8 mouse cellular contexts compared by ENCODE assay signal in genomic region chr17:50508055-50508774, GRCm38 (mm10). TPM values are rescaled to one million over a fixed set of nuclear protein-coding genes. Genes with fewer than 3 reads are reported as not detected.
DNase-seq lines count a peak whose midpoint lies in the region; ATAC-seq and TF ChIP-seq lines count a peak whose summit lies in the region.

No protein-coding gene starts in this region.

- H3K9ac ChIP-seq in heart, adult 2 months (ENCODE audit: low read depth, low read length): peak overlapping the region; percentile 91
- H3K9ac ChIP-seq in midbrain, embryonic 12.5 days (replicated peaks): peak overlapping the region; percentile 92

- TF ChIP-seq POLR2A in heart, adult 2 months (IDR thresholded peaks at IDR 0.05; ENCODE audit: insufficient read depth, low read depth, low read length): no peak

- peak overlapping the region; percentile 78 for H3K27ac ChIP-seq in heart, adult 2 months
- peak overlapping the region; percentile 96 for H3K27ac ChIP-seq in hindbrain, embryonic 10.5 days
- peak overlapping the region; percentile 91; the same call in 1 of the 2 replicates for H3K27ac ChIP-seq in midbrain, embryonic 12.5 days (replicated peaks)

- TF ChIP-seq EP300 in heart, adult 2 months (IDR thresholded peaks at IDR 0.05; ENCODE audit: insufficient read depth, low read depth, low read length): no peak

- TF ChIP-seq CTCF in heart, adult 2 months (IDR thresholded peaks at IDR 0.05): no peak
- no peak for TF ChIP-seq CTCF in C2C12 (IDR thresholded peaks at IDR 0.05; ENCODE audit: control insufficient read depth, insufficient read depth, insufficient read length)

- peaks cover 5% of the 10 kb centered on the region for H3K4me1 ChIP-seq in heart, adult 2 months (ENCODE audit: control insufficient read depth, insufficient read depth, low read length)
- peaks cover 26% of the 10 kb centered on the region for H3K4me1 ChIP-seq in hindbrain, embryonic 10.5 days (replicated peaks)
- peaks cover 13% of the 10 kb centered on the region for H3K4me1 ChIP-seq in midbrain, embryonic 12.5 days

- ATAC-seq in midbrain, embryonic 12.5 days (ENCODE audit: low FRiP score, low read depth): no peak

- 40% methylated on average over 18 of the region's 18 CpGs for WGBS in heart, adult 2 months
- WGBS in hindbrain, embryonic 10.5 days: 12% methylated on average over 18 of the region's 18 CpGs
- WGBS in midbrain, embryonic 12.5 days: 15% methylated on average over 18 of the region's 18 CpGs

- H3K79me2 ChIP-seq in heart, adult 2 months (replicated peaks; ENCODE audit: control insufficient read depth, insufficient read depth, low read length): no peaks in the 10 kb centered on the region
- peaks cover 6% of the 10 kb centered on the region for H3K79me2 ChIP-seq in C2C12 (ENCODE audit: control insufficient read depth, insufficient read depth)

- H3K79me3 ChIP-seq in C2C12 (ENCODE audit: low read depth): no peaks in the 10 kb centered on the region

- DNase-seq in heart, adult 2 months: no peak
- DNase-seq in heart, adult 8-10 months (ENCODE audit: low spot score): no peak
- peak; percentile 75 for DNase-seq in cerebellum, adult 9-10 months
- no peak for DNase-seq in hindbrain, embryonic 10.5 days (ENCODE audit: low spot score)
- DNase-seq in frontal cortex, adult 2 months (ENCODE audit: extremely low spot score in 1 of 2, low spot score in 1 of 2): no peak
- DNase-seq in layer of hippocampus, adult 9-10 months (ENCODE audit: low spot score): no peak

- peak overlapping the region; percentile 63 for H3ac ChIP-seq in C2C12 (ENCODE audit: control insufficient read depth, insufficient read length, low read depth)

- H3K9me3 ChIP-seq in hindbrain, embryonic 10.5 days: no peaks in the 10 kb centered on the region
- no peaks in the 10 kb centered on the region for H3K9me3 ChIP-seq in midbrain, embryonic 12.5 days

- no peaks in the 10 kb centered on the region for H3K36me3 ChIP-seq in heart, adult 2 months (ENCODE audit: control insufficient read depth, insufficient read depth, low read length)
- H3K36me3 ChIP-seq in C2C12 (ENCODE audit: control insufficient read depth, insufficient read depth): no peaks in the 10 kb centered on the region
- H3K36me3 ChIP-seq in hindbrain, embryonic 10.5 days: no peaks in the 10 kb centered on the region
- no peaks in the 10 kb centered on the region for H3K36me3 ChIP-seq in midbrain, embryonic 12.5 days

- no peaks in the 10 kb centered on the region for H3K27me3 ChIP-seq in heart, adult 2 months (ENCODE audit: control insufficient read depth, insufficient read depth, low read length)
- H3K27me3 ChIP-seq in C2C12 (ENCODE audit: control insufficient read depth, insufficient read depth, insufficient read length): no peaks in the 10 kb centered on the region
- peaks cover 15% of the 10 kb centered on the region for H3K27me3 ChIP-seq in hindbrain, embryonic 10.5 days (ENCODE audit: insufficient read depth, poor library complexity, severe bottlenecking)
- H3K27me3 ChIP-seq in midbrain, embryonic 12.5 days: 0 out of 2 replicates have a peak, but pooled peaks cover 6% of the 10 kb centered on the region

- peak overlapping the region; percentile 88 for H3K4me3 ChIP-seq in heart, adult 2 months
- no peak overlapping the region for H3K4me3 ChIP-seq in C2C12 (ENCODE audit: insufficient read depth, poor library complexity, severe bottlenecking)
- H3K4me3 ChIP-seq in hindbrain, embryonic 10.5 days: peak overlapping the region; percentile 88
- peak overlapping the region; percentile 87 for H3K4me3 ChIP-seq in midbrain, embryonic 12.5 days

- H3K4me2 ChIP-seq in midbrain, embryonic 12.5 days (replicated peaks): peak overlapping the region; percentile 68

- intact Hi-C loops in heart, adult 2 months (cut with DNase I): loop anchor here (2.0 to 5.0 kb wide), 4 partner anchors 37 to 284 kb away; no protein-coding TSS in a partner anchor

TF ChIP-seq in C2C12, 6 proteins besides CTCF, POLR2A, EP300 and RAD21:
- no peak for TF ChIP-seq CEBPB (IDR thresholded peaks at IDR 0.05; ENCODE audit: low read depth)
- no peak for TF ChIP-seq MAX (IDR thresholded peaks at IDR 0.05)
- no peak for TF ChIP-seq MYOG (IDR thresholded peaks at IDR 0.05; ENCODE audit: control insufficient read depth, extremely low read depth, insufficient read length)
- TF ChIP-seq USF1 (IDR thresholded peaks at IDR 0.05; ENCODE audit: low read depth): no peak
- no peak for TF ChIP-seq FOSL1 (IDR thresholded peaks at IDR 0.05; ENCODE audit: insufficient read depth, low read length, poor library complexity, severe bottlenecking)
- no peak for TF ChIP-seq MYOD1 (IDR thresholded peaks at IDR 0.05; ENCODE audit: control insufficient read depth, insufficient read length, low read depth)

RNA-seq across cellular contexts. Expression of gene Plcl2, which starts 1.0 kb away (rescaled TPM):
- 1 to 10 TPM; 7.5 to 8.0 TPM for total RNA-seq in heart, adult 2 months (2021)
- polyA plus RNA-seq in heart, adult 2 months (2012; rRNA removed): 2.8 and 6.1 TPM in 2 replicates
- 10 to 100 TPM in 1 of 4 experiments, 1 to 10 TPM in 3; 8.3 to 10.7 (median 9.3) TPM for total RNA-seq in heart, adult 8-10 months (2022)
- polyA plus RNA-seq in C2C12 (2012; fragmentation: generic; extraction: Trizol): 4.3 TPM
- polyA plus RNA-seq in hindbrain, embryonic 10.5 days (2016; fragmentation: Nextera tagmentation; extraction: Ambion mirVana): 3.6 and 4.1 TPM in 2 replicates
- 7.4 and 7.7 TPM in 2 replicates for polyA plus RNA-seq in midbrain, embryonic 12.5 days (2016; fragmentation: Nextera tagmentation; extraction: Ambion mirVana)
- 26.0 and 26.4 TPM in 2 replicates for polyA plus RNA-seq in frontal cortex, adult 2 months (2012; rRNA removed)
